Mouse (Mus musculus) embryonic fibroblast, embryonic 13.5 days (primary cell): Measurements from ENCODE around the gene Ddx6.

Experiments used
- CTCF ChIP-seq: IDR thresholded peaks from 2 replicates; pipeline ENCODE4 v1.5.1; 2011; ENCODE audit warnings: mild to moderate bottlenecking, control low read depth, low read length, moderate library complexity, borderline replicate concordance; ENCODE audit not compliant: insufficient read depth
- POLR2A ChIP-seq: IDR thresholded peaks from 2 replicates; pipeline ENCODE4 v1.6.1; 2011; ENCODE audit warnings: low read depth, mild to moderate bottlenecking, control low read depth, low read length, moderate library complexity

DNA sequence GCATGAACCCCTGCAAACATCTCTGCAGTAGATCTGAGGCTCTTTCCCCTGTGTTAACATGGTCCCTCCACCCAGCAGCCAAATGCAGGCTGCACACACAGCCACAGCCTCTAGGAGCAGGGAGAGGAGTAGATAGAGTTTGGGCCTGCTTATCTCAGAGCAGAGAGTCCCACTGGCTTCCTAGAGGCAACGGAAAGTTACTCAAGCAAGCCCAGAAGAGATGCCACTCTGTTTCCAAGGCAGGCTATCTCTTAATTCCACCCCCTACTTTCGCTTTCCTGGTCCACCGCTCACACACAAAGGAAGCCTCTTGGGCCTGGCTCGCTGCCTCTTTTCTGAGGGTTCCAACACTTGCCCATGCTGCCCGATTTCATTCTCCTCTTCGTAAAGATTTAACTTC, 39.3 kb upstream of the Ddx6 start:
- TF ChIP-seq POLR2A (no peak), CTCF (no peak)
